Mouse (Mus musculus) lung, adult 2 months (tissue): ENCODE data around the gene Ddn.
A peak's percentile ranks its signal among the peaks of the same experiment; 100 is the strongest.

Experiments
- CTCF ChIP-seq: fragments of 200-500 bp; IDR thresholded peaks from 2 replicates; pipeline ENCODE4 v1.5.1; 2011; ENCODE audit warnings: mild to moderate bottlenecking, low read length, control low read depth; ENCODE audit not compliant: insufficient read depth
- POLR2A ChIP-seq: fragments of 200-500 bp; IDR thresholded peaks from 2 replicates; pipeline ENCODE4 v1.6.1; 2011; ENCODE audit warnings: low read depth, mild to moderate bottlenecking, control low read depth, low read length, borderline replicate concordance; ENCODE audit errors: extremely low read depth

GRCm38 (mm10) chr15:98830736-98831683 lies 21.7 kb upstream of the Ddn start, which contains the start of gene Prkag1:
- TF ChIP-seq CTCF (no peak), POLR2A (peak; percentile 83; the same call in 1 of the 2 replicates)
